Mouse (Mus musculus): Measurements from ENCODE around the gene Vmn1r10.

The Vmn1r10 gene

DNA sequence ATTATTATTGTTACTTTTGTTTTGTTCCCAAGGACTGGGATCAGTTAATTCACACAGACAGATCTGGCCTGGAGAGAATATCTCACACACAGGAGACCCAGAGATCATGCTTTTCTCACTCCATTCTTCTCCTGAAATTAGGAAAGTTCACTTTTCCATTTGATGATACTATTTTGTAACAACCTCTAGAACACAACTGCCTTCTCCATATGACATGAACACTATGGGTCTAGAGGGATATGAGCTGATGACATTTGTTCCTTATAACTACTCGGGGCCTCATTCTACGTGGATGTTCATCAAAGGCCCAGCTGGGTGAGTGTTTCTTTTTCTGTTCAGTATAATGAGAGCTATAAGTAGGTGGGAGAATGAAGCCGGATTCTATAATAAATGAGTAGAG, at the start of gene Vmn1r10:
TSS of gene Vmn1r10 (plus strand) at position 301 of the 400 bp plus-strand sequence.
- no peak for DNase-seq (ENCODE audit: low read depth, low spot score)

DNA sequence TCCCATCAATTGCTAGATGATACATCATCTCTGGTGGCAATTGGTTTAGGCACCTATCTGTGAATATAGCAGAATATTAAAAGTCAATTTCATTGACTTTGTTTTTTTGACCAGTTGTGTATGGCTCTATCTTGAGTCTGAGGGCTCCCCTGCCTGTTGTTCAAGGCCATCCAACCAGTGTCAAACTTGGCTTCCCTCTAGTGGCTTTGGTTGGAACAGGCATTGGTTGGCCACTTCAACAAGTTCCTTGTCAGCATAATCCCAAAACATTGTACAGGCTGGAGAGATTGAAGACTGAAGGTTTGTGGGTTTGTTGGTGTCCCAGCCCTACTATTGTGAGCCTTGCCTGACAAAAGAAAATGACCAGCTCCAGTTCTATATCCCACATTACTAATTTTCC, 45.5 kb upstream of the Vmn1r10 start:
- DNase-seq (ENCODE audit: low read depth, low spot score) = peak; percentile 1

DNA sequence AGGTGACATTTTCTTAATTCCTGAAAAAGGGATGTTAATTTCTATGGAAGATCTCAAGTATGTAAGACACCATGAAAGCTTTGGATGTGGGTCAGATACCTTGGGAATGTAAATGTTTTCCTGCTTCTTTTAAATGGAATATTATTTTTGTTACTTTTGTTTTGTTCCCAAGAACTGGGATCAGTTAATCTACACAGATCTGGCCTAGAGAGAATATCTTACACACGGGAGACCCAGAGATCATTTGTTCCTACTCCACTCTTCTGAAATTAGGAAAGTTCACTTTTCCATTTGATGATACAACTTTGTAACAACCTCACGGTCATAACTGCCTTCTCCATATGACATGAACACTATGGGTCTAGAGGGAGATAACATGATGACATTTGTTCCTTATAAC, 42.8 kb upstream of the Vmn1r10 start, which contains the start of gene Vmn1r9:
TSS of gene Vmn1r9 (plus strand) at position 301 of the 400 bp plus-strand sequence.
- DNase-seq (ENCODE audit: low read depth, low spot score) = no peak

DNA sequence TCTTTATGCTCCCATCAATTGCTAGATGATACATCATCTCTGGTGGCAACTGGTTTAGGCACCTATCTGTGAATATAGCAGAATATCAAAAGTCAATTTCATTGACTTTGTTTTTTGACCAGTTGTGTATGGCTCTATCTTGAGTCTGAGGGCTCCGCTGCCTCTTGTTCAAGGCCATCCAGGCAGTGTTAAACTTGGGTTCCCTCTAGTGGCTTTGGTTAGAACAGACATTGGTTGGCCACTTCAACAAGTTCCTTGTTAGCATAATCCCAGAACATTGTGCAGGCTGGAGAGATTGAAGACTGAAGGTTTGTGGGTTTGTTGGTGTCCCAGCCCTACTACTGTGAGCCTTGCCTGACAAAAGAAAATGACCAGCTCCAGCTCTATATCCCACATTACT, 2.9 kb upstream of the Vmn1r10 start:
- DNase-seq (ENCODE audit: low read depth, low spot score) = peak; percentile 3

DNA sequence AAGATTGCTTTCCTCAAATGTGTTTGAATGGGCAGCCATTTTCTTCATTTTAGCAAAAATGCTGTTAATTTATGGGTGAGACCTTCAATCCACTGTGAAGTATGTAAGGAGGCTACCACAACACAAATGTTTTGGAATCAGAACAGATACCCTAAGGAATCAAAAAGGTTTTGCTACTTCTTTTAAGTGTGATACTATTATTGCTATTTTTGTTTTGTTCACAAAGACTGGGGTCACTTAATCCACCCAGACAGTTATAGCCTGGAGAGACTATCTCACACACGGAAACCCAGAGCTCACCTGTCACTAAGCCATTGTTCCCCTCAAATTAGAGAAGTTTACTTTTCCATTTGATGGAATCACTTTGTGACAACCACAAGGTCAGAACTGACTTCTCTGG, 23.9 kb downstream of the Vmn1r10 start, which contains the start of gene Vmn1r11:
TSS of gene Vmn1r11 (plus strand) at position 301 of the 400 bp plus-strand sequence.
- DNase-seq (ENCODE audit: low read depth, low spot score) = no peak

DNA sequence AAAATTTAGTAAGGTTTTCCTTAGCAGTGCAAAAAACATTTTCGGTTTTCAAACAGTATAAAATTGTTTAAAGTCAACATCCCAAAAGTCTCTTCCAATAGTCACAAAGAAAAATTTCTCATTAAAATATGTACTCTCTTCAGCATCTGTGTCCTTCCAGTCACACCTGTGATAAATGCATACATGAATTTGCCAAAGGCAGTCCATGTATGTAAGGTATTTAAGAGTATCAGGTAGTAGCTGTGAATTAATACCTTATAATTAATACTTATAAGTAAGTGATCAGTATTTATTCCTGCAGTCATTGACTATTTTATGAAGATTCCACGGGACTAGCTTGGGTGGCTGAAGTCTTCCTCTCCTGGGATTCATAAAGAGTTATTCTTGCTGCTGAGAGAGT, 47.4 kb downstream of the Vmn1r10 start, which contains the start of gene Vmn1r12:
TSS of gene Vmn1r12 (plus strand) at position 301 of the 400 bp plus-strand sequence.
- DNase-seq (ENCODE audit: low read depth, low spot score) = no peak

Data from brain, adult 2 months (tissue).